Mouse (Mus musculus) retina, embryonic 14.5 days (tissue): ENCODE data around the gene Tmem63c.

Source experiments
- DNase-seq: peaks from one replicate; pipeline ENCODE4 v3.0.0-alpha.2; 2015; ENCODE audit warnings: low spot score

Gene Tmem63c

DNA sequence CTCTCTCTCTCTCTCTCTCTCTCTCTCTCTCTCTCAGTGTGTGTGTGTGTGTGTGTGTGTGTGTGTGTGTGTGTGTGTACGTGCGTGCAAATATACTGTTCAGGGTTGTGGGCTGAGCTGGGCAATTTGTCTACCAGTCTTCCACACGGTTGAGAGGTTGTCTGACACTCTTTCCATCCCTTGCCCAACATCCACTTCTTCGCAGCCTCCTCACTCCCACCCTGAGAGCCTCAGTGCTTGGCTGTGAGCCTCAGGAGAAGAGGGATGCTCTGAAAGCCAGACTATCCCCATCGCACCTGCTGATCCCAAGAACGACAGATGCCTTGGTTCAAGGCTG is 20.3 kb upstream of the Tmem63c start:
- DNase-seq, result no peak

DNA sequence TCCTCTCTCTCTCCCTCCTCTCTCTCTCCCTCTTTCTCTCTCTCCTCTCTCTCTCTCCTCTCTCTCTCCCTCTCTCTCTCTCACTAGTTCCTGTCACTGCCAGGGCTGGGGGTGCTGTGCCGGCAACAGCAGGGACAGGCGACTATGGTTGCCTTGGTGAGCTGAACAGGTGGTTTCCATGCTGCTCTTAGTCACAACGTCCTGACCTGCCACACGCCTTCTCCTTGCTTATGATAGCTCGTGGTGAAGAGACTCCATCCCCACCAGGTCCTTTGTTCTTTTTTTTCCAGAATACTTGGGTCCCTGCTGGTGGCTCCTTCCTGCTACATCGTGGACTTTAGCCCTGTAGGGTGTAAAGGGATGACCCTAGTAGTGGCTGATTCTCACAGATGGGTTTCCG is 18.9 kb upstream of the Tmem63c start:
- DNase-seq, result no peak

DNA sequence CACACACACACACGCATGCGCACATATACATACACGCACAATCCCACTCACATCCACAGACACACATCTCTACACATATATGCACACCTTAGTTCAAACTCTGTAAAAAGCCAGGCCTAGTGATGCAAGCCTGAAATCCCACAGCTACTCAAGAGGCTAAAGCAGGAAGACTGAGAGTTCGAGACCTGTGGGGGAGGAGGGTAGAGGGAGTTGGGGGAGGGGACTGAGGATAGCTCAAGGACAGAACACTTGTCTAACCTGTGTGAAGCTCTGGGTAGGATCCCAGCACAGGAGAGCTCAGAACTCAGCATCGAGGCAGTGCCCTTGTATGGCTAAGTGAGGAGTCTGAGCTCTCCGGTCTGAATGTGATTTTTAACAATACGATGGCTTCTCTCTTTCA is 18.3 kb upstream of the Tmem63c start:
- no peak for DNase-seq

DNA sequence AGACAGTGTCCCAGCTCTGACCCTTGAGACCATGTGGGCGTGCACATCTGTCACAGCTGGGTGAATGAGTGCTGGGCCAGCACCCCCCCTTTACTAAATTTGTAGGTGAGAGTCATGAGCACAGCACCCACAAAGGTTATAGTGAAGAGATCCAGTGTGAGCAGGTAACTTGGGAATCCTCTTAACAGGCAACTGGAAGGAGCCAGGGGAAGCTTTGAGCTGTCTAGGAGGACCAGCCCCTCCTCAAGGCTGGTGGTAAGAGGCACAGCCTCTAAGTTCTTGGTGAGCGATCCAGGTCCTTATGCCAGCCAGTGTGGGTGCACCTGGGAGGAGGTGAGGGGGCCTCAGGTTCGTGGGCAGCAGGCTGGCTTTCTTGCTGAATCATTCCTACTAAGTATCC is 17.5 kb upstream of the Tmem63c start:
- DNase-seq, result no peak

DNA sequence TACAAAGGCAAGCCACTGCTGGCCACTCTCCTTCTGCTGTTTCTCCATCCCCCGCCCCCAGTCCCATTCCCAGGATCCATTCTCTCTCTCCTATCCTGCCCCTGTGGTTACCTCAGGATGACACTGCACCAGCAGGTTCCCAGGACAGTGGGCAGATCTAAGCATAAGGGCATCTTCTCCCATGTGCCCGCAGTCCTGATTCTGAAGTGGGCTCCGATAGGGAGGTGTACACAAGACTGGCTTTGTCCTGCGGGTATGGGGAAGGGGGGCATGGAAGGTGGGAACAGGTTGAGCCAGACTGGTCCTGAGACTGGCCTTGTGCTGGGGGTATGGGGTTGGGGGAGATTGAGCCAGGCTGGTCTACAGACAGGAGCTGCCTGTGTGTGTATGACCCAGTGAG is 16.5 kb upstream of the Tmem63c start:
- DNase-seq, result no peak

DNA sequence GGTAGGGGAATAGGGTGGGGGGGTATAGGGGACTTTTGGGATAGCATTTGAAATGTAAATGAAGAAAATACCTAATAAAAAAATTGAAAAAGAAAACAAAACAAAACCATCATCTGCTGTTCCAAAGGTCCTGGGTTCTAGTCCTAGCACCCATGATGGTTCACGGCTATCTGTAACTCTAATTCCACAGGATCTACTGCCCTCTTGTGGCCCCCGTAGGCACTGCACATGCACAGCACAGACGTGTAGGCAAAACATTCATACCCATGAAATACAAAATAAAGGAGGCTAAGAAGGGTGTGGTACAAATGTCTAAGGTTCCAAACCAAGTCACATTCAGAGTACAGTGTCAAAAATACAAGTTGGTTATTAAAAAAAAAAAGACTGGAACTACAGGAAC is 4.1 kb upstream of the Tmem63c start:
- DNase-seq, result no peak

DNA sequence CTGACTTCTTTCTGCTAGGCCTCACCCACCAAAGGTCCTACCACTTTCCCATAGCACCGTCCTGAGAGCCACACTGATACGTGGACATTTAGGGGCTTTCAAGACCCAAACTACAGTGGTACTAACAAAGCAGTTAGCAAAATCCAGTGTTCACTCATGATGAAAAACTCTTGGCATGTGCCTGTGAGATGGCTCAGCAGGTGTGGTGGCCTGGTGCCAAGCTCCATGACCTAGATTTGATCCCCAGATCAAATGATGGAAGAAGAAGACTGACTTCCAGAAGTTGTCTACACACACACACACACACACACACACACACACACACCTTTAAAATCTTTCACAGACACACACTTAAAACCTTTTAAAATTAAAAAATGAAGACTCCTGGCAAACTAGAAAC is 2.4 kb upstream of the Tmem63c start:
- DNase-seq, result no peak

DNA sequence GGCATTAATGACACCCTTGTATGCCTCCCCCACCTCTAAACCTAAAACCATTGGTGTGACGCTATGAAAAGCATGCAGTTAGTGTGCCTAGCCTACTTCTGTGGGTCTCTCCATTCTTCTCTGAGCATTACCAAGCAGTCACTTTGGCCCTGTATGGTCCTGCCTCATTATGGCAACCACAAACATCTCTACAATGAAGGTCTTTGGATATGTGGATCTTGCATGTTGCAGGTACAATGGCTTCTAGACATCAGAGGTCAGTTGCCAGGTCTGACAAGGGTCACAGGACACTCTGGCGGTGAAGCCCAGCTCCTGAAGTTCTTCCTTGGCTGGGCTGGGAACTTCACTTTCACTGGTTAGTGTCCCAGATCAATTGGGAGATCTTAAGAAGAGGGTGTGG is 866 bp downstream of the Tmem63c start:
- DNase-seq, result no peak

DNA sequence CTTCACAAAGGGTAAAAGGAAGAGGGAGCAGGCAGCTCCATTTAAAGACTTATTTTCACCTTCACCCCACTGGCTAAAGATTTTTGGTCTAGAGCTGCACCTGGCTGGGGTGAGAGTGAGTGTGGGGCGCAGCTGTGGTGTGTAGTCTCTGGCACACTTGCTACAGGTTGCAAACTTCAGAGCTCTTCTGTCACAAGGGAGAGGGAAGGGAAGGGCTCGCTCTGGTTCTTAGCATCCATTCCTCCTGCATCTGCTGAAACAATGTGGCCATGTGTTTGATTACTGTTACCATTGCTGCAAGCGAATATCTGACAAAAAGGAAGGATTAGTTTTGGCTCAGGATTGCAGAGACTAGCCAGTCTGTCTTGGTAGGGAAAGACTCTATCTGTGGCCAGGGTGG is 2.3 kb downstream of the Tmem63c start:
- no peak for DNase-seq

DNA sequence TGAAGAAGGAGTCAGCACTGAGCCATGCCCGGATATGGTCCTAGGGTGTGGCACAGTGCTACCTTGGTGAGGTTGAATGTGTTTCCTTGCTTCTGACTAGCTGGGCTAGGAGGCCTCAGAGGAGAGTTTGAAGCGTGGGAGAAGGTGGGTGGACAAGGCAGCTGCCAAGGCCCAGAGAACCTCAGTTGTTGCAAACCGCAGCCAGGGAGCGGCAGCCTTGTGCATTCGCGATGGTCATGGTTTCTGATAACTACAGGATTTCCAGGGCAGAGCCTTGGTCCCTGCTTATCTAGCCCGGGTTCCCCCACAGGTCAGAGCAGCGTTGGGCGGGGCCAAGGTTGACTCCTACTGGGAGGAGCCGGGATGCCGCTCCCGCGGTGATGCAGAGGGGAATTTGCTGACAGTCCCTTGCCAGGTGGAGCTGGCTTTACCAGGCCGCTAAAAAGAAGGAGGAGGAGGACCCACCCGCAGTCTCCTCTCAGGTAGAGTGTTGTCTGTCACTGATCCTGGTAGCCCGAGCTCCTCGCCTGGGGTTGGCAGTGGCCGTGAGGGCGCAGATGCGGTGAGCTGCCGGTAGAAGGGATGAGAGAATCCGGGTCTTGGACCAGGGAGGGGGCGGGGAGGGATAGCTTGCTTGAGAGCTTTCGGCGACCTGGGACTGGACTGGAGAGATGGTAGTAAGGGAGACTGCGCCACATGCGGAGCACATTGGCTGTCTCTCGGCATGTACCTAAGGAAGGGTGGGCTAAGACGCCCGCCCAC is 5.2 kb downstream of the Tmem63c start:
- peak; percentile 68 for DNase-seq

DNA sequence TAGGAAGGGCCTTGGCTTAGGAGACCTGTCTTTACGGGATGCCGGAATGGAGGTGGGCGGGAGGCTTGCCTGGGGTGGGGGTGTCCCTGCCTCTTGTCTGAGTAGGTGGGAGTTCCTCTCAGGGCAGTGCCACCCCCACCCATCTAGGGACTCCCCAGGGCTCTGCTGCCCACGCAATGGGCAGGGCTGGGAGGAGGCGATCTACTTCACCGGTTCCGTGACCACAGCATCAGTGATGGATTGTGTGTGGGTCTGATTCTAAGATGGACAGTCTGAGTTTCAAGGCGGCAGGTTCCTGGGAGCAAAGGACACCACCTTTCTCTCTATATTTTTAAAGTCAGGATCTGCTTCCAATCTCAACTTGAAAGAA is 5.7 kb downstream of the Tmem63c start:
- DNase-seq, result no peak

DNA sequence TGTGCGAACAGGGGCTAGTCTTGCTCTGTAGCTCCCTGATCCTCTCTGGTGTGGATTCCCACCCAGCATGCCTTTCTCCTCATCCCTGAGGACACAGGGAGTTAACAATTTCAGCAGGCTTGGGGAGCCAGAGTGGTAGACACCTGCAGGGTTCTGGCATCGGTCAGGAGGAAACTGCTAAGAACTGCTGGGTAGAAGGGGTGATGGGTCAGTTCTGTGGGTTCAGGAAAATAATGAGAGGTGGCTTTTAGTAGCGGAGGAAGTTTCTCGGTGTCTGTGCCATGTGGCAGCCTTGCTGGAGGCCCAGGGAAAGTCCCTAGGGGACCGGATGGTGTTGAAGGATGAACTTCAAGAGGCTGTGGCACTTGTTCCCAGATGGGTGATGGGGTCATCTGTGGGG is 6.3 kb downstream of the Tmem63c start:
- no peak for DNase-seq

DNA sequence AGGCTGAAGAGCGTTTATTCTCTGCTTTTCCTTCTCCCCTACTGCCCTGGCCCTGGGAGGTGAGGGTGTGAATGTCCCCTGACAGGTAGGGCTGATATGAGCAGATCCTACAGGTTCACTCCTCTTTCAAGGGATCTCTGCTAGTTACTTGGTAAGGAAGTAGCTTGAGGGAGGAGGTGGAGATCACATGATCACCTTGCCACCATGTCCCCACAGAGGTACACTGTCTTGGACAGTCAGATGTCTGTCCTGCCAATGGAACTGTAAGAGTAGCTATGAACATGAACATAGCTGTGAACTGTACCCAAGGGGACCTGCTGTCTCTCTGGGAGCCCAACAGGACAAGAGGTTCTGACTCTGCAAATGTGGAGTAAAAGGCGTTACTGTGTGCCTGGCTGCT is 6.9 kb downstream of the Tmem63c start:
- DNase-seq, result no peak

DNA sequence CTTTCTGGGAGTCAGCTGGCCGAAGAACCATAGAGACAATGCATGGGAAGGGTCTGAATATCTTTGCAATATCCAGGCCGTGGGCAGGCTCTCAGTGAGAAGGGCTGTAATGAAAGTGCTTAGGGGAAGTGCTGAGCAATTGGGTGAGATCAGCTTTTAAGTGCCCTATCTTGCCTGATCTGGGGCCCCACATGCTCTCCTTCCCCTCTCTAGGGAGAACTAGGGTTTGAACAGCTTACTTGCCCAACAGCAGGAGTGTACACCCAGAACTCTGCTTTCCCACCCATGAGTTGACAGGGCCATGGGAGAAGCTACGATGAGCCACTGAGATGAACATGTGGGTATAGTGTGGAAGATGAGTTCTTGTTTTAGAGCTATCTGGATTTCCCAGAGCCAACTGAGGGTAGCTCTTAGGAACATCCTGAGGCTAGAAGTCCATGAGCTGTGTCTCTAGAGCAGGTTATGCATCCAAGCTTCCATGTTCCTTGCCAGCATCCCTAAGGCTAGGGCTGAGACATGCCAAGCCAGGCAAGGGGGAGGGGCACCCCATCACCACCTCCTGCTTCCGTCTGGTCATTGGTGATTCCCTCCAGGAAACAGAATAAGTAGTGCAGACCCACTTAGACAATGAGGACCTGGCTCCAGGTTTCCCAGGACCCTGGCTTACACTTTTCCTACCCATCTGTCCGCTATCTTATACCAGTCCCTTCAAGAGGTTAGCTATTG is 8.3 kb downstream of the Tmem63c start:
- no peak for DNase-seq

DNA sequence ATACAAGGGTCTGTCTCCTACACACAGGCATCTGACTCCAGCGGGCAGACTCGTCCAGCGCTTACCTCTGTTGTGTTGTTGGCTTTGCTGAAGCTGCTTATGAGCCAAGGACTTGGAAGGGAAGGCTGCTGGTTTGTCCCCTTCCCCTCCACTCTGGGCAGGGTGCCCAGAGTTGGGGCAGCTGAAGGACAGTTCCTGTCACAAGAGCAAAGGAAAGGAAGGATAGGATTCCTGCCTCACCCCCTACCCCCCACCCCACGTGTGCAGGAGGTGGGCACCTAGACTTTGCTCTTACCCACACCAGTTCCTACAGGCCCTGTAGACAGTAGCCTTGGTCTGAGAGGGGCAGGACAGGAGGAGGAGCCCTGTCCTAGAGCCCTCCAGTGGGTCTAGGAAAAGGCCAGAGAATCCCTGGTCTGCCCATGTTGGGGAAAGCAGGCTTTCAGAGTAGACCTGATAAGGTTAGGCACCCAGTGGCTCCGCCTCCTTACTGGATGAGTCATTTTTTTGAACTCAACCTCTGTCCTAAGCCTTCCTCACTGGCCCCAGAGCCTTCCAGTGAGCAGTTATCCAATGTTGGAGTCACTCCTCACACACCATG is 10.1 kb downstream of the Tmem63c start:
- DNase-seq, result no peak

DNA sequence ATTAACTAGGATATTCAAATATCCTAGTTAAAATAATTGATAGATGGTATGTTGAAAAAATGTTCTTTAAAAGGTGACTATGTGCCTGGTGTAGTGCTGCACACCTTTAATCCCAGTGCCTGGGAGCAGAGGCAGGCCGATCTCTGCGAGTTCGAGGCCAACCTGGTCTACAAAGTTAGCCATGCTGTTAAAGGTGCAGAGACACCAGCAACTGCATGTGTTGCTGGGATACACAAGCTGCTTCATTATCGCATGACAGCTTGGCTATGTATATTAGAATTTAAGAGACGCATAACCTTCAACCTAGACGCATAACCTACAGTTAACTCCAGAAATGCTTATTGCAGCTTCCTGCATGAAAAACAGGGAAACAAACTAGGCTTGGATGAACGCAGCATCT is 15.5 kb downstream of the Tmem63c start:
- DNase-seq, result no peak

DNA sequence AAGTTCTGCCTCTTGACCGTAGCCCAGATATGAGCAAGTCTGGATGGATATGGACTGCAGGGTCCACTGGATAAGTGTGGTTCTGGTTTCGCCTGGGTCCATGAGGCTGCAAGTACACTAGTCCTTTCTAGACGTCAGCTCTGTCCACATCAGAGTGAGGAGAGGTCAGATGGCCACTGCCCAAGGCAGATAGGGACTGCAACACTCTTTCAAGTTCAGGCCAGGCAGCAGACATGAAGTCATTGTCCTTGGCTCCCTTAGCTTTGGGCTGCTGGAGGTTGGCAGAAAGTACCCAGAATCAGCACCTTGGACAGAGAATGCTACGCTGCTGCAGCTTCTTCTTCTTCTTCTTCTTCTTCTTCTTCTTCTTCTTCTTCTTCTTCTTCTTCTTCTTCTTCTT is 19.0 kb downstream of the Tmem63c start:
- DNase-seq, result peak; percentile 56

DNA sequence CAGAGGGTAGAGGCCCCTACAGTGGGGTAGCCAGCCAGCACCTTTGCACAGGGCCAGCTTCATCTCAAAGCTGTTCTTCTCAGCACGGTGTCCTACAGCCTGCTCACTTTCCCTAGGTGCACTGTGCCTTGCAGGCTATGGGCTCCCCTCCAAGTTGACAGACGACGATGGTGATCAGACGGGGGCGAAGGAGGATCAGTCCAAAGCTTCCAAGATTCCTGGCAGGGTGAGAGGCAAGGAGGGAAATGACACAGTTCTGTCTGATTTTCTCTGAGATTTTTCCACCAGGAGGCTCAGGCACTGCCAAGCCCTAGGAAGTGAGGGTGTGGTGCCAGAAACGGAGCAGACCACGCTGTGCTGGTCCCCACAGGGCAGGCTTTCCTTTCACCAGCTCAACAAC is 19.7 kb downstream of the Tmem63c start:
- DNase-seq, result no peak

DNA sequence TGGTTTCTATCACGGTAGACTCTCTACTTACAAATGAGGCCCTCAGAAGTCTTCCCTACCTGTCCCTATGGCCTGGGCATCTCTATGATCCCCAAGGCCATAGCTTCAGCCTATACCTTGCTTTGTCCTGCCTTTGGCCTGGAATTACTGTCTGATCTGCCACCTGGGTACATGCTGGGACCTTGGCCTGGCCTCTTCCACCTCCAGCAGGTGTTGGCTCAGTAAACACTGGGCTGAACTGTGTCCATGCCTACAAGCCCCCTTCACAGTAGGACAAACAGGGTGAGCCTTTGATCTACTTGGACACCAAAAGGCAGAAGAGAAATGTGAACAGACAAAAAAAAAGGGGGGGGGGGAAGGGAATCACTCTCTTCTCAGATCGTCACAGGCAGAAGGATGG is 21.3 kb downstream of the Tmem63c start:
- no peak for DNase-seq

DNA sequence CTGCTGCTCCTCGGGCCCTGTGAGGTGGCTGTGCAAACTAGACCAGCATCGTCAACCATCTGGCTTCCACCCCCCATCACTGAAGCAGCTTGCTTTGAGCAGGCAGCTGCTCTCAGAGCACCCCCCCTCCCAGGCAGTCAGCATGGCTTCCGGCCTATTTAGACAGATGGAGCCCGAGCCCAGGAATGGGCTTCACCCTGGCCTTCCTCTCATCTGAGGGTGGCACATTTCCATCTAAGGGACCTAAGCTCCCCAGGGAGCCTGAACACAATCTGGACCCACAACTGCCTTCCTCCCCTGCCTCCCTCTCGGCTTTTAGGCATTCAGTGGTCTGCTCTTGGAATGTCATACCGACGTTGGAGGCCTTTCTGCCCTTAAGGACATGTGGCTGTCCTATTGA is 22.1 kb downstream of the Tmem63c start:
- peak; percentile 42 for DNase-seq

DNA sequence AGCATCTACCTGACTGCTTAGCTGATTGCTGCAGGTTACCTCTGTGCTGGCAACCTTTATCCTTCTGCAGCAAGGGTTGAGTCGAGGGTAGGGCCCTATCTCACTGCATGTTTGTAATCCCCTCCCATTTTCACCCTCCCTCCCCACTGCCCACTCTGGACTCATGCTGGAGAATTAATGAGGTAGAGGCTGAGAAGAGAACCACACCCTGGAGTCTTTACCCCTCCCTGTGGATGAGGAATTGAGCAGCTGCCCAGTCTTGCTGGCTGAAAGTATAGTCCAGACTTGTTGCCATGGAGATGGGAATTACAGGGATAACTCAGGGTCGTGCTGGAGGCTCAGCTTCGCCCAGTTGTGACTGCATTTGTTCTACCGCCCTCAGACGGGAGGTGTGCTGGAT is 23.6 kb downstream of the Tmem63c start:
- peak; percentile 60 for DNase-seq

DNA sequence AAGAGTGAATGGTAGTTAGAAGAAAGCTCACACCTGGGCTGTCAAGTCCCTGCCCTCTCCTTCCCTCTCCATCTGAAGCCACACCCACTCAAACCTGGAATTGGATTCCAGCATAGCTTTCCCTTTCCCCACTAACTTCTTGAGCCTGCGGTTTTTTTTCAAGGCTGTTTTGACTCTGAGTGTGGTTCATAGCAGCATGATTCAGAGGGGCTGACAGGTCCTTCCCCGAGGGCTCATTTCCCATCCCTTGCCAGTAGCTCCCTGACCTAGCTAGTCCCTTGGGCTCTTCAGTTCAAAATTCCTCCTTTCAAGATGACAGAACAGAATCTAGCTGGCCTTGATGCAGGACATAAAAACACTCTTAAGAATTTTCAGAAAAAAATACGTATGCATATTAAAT is 26.4 kb downstream of the Tmem63c start:
- no peak for DNase-seq

DNA sequence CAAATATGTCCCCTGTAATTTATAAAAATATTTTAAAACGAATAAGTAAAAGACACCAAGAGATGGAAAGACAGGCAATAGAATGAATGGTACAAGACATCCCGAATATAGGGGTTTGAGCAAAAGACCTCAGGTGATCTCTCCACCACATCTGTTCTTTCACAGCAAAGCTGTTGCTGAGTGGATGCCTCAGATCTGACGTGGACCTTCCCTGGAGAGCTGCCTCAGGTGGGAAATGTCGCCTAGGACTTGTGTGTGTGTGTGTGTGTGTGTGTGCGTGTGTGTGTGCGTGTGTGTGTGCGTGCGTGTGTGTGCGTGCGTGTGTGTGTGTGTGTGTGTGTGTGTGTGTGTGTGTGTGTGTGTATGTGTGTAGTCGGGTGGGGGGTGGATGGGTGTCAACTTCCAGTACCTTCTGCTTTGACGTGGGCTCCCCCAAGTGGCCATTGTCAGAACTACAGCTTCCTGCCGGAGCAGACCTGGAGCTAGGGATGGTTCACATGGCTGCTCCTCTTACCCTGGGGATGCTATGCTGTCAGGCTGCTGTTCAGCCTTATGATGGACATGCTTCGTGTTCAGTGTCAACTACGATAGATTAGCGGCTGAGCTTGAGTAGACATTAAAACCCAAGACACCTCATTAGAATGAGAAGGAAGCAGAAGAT is 31.7 kb downstream of the Tmem63c start:
- DNase-seq, result peak; percentile 87
